Mouse (Mus musculus): ENCODE measurements around the gene Arntl.
A peak's percentile ranks its signal among the peaks of the same experiment; 100 is the strongest.

The Arntl gene

GRCm38 (mm10) chr7:113295077-113295890, 88.0 kb downstream of the Arntl start:
- no peak for DNase-seq

DNA sequence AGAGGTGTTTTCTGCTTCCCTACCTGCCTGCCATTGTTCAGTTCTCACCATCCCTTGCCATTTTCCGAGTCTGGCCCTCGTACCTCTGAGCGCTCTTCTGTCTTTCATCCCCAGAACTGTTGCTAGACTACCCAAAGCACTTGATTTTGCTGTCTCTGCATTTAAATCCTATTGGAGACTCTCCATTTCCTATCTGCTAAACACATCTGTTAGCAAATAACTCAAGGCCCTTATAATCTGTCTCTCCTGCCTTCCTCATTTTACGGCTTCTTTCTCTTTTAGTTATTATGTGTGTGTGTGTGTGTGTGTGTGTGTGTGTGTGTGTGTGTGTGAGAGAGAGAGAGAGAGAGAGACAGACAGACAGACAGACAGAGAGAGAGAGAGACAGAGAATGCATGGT, 90.5 kb downstream of the Arntl start:
- DNase-seq = no peak

DNA sequence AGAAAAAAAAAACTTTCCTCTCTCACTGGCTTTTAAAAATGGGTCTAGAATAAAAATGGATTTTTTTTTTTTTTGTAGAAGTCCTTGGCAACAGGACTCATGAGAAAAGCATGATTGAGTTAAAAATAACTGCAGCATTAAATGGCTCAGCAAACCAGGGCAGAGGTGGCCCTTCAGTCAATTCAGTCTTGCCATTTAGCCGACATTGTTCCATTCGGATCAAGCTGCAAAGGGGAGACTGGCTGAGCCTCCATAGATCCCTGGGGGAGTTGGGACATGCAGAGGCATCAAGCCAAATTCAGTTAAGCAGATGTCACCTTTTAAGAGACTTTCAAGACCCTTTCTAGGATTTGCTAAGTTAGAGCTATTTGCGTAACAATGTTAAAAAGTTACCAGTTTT, 102.9 kb downstream of the Arntl start:
- no peak for DNase-seq

DNA sequence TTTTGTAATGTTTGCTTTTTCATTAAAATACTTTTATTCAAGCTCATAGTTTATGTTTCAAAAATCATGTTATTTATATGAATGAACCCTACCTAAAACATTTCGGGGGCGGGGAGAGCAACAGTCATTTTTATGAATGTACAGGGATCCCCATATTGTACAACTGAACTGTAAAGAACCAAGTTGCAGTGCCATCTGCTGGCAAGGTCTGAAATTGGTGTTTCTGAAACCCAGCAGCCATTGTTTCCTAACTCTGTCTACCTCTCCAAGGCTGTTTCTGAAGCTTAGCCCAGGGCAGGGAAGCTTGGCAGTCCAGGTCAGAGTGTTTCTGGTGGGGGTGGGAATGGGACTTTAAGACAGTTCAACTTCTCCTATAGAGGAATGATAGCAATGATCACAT, 104.5 kb downstream of the Arntl start:
- peak; percentile 59 for DNase-seq

DNA sequence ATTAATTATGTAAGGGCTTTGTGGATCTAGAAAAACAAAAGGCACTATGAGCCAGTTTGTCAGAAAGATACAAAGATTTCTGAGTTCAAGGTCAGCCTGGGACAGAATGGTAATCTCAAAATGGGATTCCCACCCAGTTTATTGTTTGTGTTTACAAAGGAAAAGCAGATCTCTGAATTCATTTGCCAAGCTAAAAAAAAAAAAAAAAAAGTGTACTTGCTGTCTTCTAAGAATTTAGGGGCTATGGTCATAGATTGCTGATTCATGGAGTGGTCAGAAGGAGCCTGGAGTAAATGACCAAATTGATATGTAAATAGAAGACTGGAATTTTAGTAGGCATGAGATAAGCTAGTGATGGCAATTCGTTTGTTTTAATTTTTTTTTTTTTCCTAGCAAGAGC, 112.9 kb downstream of the Arntl start:
- no peak for DNase-seq

DNA sequence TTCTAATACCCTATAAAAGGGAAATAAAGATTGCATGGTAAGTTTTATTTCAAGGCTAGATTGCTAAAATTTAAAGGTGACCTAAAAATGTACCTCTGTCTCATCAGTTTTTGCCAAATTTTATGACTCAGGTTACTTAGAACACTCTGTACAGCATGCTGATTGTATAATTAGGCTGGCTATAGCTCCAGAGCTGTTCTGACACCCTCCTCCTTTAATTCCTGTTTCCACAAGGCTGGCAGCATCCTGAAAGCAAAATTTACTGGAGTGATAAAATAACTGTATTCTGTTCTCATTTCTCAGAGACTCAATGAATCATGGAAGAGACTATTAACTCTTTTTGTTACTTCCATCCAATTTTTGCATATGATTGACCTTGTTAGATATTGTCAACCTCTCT, 126.8 kb downstream of the Arntl start:
- DNase-seq = no peak

GRCm38 (mm10) chr7:113335250-113335649, 128.0 kb downstream of the Arntl start:
- DNase-seq = no peak

GRCm38 (mm10) chr7:113347271-113347670, 140.0 kb downstream of the Arntl start:
- no peak for DNase-seq

DNA sequence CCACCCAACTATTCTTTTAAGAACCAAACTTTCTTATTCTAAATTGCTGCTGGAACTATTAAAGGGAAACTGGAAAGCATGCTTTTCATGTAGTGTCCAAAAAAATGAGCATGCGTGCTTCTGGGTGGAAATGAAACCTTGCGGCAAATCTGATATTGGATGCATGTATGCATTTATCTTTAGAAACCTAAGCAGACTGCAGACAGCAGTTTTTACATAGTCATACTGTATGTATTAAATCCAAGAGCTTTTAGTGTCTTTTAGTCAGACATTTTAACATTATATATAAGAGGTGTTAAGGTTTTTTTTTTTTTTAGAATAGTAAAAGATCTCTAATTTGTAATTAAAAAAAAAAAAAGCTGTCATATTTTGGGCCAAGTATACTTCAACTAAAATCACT, 140.4 kb downstream of the Arntl start:
- no peak for DNase-seq

DNA sequence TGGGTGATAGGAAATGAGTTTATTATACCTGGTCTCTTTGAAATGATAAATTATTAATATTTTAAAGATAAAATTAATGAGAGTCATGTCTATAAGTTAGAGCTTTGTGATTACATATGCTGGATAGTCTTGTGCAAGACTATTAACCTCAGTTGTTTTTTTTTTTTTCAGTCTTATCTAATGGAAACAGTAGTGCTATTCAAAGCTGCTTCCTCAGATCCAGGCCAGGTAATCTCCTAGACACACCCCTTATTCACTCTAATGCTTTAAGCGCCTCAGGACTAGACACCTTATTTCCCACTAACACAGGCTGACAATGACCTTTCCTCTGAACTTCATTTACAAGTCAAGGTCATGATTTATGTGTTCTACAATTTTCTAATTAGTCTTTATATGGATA, 141.8 kb downstream of the Arntl start:
- no peak for DNase-seq
